Mouse (Mus musculus): ENCODE measurements at regions not wholly inside any gene's neighbourhood (a gene's known extent, or its start where the extent isn't known, plus 50 kb on each side); places are given as distances from the start of the nearest gene placed in this dataset.

GRCm38 (mm10) chr16:78449231-78449630 lies 72.2 kb upstream of the Btg3 start:
- TF ChIP-seq ZNF384 (IDR thresholded peaks at IDR 0.05; ENCODE audit: low read depth, low read length) (no peak), ZC3H11A (IDR thresholded peaks at IDR 0.05; ENCODE audit: borderline replicate concordance, low read depth, low read length) (no peak)

Data from ES-E14 (cell line).